Mouse (Mus musculus) C2C12 (cell line): ENCODE measurements around the gene Mctp1.

ENCODE experiments used
- CTCF ChIP-seq: IDR thresholded peaks from one replicate; pipeline ENCODE4 v1.5.1; 2011; ENCODE audit not compliant: control insufficient read depth, insufficient read depth, insufficient read length
- MAX ChIP-seq: IDR thresholded peaks from one replicate; pipeline ENCODE4 v1.6.1; 2011; ENCODE audit warnings: mild to moderate bottlenecking, control low read depth
- MYOG ChIP-seq: IDR thresholded peaks from one replicate; pipeline ENCODE4 v1.6.1; 2011; ENCODE audit not compliant: control insufficient read depth, insufficient read length; ENCODE audit errors: extremely low read depth

DNA sequence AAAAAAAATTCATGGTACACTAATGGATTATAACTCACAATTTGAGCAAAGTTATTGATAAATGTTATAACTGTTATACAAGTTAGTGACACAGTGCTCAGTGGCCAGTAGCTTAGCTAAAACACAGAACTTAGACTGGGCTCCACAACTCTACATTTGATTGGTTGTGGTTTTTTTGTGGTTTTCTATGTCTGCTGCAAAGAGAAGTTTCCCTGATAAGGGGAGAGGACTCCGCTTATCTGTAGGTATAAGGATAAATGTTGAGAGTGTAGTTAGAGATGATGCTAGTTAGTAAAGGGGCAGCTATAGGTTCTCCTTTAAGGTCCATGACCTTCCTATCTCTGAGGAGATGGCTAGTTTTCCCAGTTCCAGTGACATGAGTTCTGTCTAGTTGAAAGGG, 36.7 kb downstream of the Mctp1 start:
- TF ChIP-seq CTCF (no peak), MAX (no peak), MYOG (no peak)
